16 mouse cellular contexts compared by ENCODE assay signal in genomic region chr1:133196181-133196580, GRCm38 (mm10). TPM values are rescaled to one million over a fixed set of nuclear protein-coding genes. Genes with fewer than 3 reads are reported as not detected.
A peak's percentile ranks its signal among the peaks of the same experiment; 100 is the strongest.
DNase-seq lines count a peak whose midpoint lies in the region; ATAC-seq lines count a peak whose summit lies in the region.
"Had no signal": no experiment of that assay in that cellular context is flagged by ENCODE, and none has a peak within 500 bp of the region (broad histone marks: within the 10 kb centered on the region; RNA-seq: fewer than 3 reads in every experiment).

No protein-coding gene starts in this region.

- peaks cover 28% of the 10 kb centered on the region for H3K4me1 ChIP-seq in neural tube, embryonic 11.5 days (ENCODE audit: control insufficient read depth, insufficient read depth, low read length)
- H3K4me1 ChIP-seq in hindbrain, embryonic 11.5 days (replicated peaks; ENCODE audit: control insufficient read depth, insufficient read depth, low read length) = peaks cover 12% of the 10 kb centered on the region
- H3K4me1 ChIP-seq in midbrain, embryonic 13.5 days (replicated peaks) = peaks cover 87% of the 10 kb centered on the region
- H3K4me1 ChIP-seq: megakaryocyte, embryonic 14.5 days had no signal

- ATAC-seq in neural tube, embryonic 11.5 days (ENCODE audit: insufficient read depth, low FRiP score, low TSS enrichment) = no peak
- 0 out of 2 replicates have a peak, but pooled peaks have one; percentile 31 for ATAC-seq in hindbrain, embryonic 11.5 days (ENCODE audit: low FRiP score)
- no peak for ATAC-seq in midbrain, embryonic 13.5 days
- ATAC-seq: liver, embryonic 12.5 days had no signal

- H3K4me2 ChIP-seq in neural tube, embryonic 11.5 days (ENCODE audit: low read depth) = no peak overlapping the region
- H3K4me2 ChIP-seq in hindbrain, embryonic 11.5 days (replicated peaks; ENCODE audit: low read depth, low read length) = no peak overlapping the region
- H3K4me2 ChIP-seq in midbrain, embryonic 13.5 days (replicated peaks) = no peak overlapping the region
- H3K4me2 ChIP-seq: heart, embryonic 13.5 days; liver, embryonic 12.5 days had no signal

- H3K36me3 ChIP-seq in neural tube, embryonic 11.5 days (ENCODE audit: control insufficient read depth, insufficient read depth, low read length) = no peaks in the 10 kb centered on the region
- H3K36me3 ChIP-seq in hindbrain, embryonic 11.5 days (ENCODE audit: control insufficient read depth, insufficient read depth, low read length) = no peaks in the 10 kb centered on the region
- H3K36me3 ChIP-seq in midbrain, embryonic 13.5 days = no peaks in the 10 kb centered on the region
- H3K36me3 ChIP-seq: heart, embryonic 13.5 days; limb, embryonic 10.5 days; liver, embryonic 12.5 days had no signal

- H3K4me3 ChIP-seq in neural tube, embryonic 11.5 days (ENCODE audit: low read depth, low read length) = no peak overlapping the region
- no peak overlapping the region for H3K4me3 ChIP-seq in hindbrain, embryonic 11.5 days (ENCODE audit: low read depth, low read length)
- no peak overlapping the region for H3K4me3 ChIP-seq in midbrain, embryonic 13.5 days (replicated peaks)
- H3K4me3 ChIP-seq: heart, embryonic 13.5 days; limb, embryonic 10.5 days; liver, embryonic 12.5 days; megakaryocyte, embryonic 14.5 days had no signal

- H3K9me3 ChIP-seq in neural tube, embryonic 11.5 days (ENCODE audit: control insufficient read depth, low read length) = no peaks in the 10 kb centered on the region
- H3K9me3 ChIP-seq in hindbrain, embryonic 11.5 days (ENCODE audit: control insufficient read depth, low read length) = no peaks in the 10 kb centered on the region
- H3K9me3 ChIP-seq in midbrain, embryonic 13.5 days = no peaks in the 10 kb centered on the region
- H3K9me3 ChIP-seq: heart, embryonic 13.5 days; limb, embryonic 10.5 days; liver, embryonic 12.5 days; megakaryocyte, embryonic 14.5 days had no signal

- peak overlapping the region; percentile 53; the same call in 1 of the 2 replicates for H3K27ac ChIP-seq in neural tube, embryonic 11.5 days (ENCODE audit: low read depth, low read length)
- peak overlapping the region; percentile 64 for H3K27ac ChIP-seq in hindbrain, embryonic 11.5 days (ENCODE audit: low read depth, low read length)
- peak overlapping the region; percentile 82 for H3K27ac ChIP-seq in midbrain, embryonic 13.5 days
- H3K27ac ChIP-seq: heart, embryonic 13.5 days; limb, embryonic 10.5 days; liver, embryonic 12.5 days had no signal

- H3K27me3 ChIP-seq in neural tube, embryonic 11.5 days (ENCODE audit: control insufficient read depth, insufficient read depth, low read length) = no peaks in the 10 kb centered on the region
- H3K27me3 ChIP-seq in hindbrain, embryonic 11.5 days (ENCODE audit: control insufficient read depth, insufficient read depth, low read length) = no peaks in the 10 kb centered on the region
- H3K27me3 ChIP-seq in midbrain, embryonic 13.5 days = no peaks in the 10 kb centered on the region
- H3K27me3 ChIP-seq: heart, embryonic 13.5 days had no signal

- intact Hi-C loops in left cerebral cortex, postnatal 14 days (cut with DNase I) = no loop called here

- WGBS in neural tube, embryonic 11.5 days = 16% methylated on average over 6 of the region's 6 CpGs
- WGBS in hindbrain, embryonic 11.5 days = 24% methylated on average over 6 of the region's 6 CpGs
- 17% methylated on average over 6 of the region's 6 CpGs for WGBS in midbrain, embryonic 13.5 days

- no peak for DNase-seq in neural tube, embryonic 11.5 days (ENCODE audit: low spot score)
- no peak for DNase-seq in neural tube, embryonic 10.5 days (ENCODE audit: extremely low spot score, low spot score)
- DNase-seq in hindbrain, embryonic 11.5 days (ENCODE audit: low spot score) = no peak
- peak; percentile 95 for DNase-seq in retina, postnatal 1 day
- DNase-seq in gastrocnemius, postnatal 25 days = no peak
- no peak for DNase-seq in frontal cortex, postnatal 25 days (ENCODE audit: low spot score in 2 of 2)
- no peak for DNase-seq in left cerebral cortex, postnatal 14 days (ENCODE audit: low spot score in 2 of 2)
- DNase-seq: adrenal gland, postnatal 14 days; cerebellum, postnatal 14 days; kidney, adult 9 months had no signal

- no peak overlapping the region for H3K9ac ChIP-seq in neural tube, embryonic 11.5 days (ENCODE audit: low read length)
- no peak overlapping the region for H3K9ac ChIP-seq in hindbrain, embryonic 11.5 days (ENCODE audit: low read depth, low read length)
- H3K9ac ChIP-seq in midbrain, embryonic 13.5 days (replicated peaks) = 0 out of 2 replicates have a peak overlapping the region, but pooled peaks have one; percentile 25
- H3K9ac ChIP-seq: heart, embryonic 13.5 days; liver, embryonic 12.5 days had no signal

RNA-seq across cellular contexts. Expression of gene Plekha6, which starts 32.2 kb away (rescaled TPM):
- polyA plus RNA-seq in neural tube, embryonic 11.5 days (2014; fragmentation: Nextera tagmentation; extraction: Ambion mirVana) = 12.5 and 15.2 TPM in 2 replicates
- 14.6 and 22.1 TPM in 2 replicates for polyA plus RNA-seq in hindbrain, embryonic 11.5 days (2014; fragmentation: Nextera tagmentation; extraction: Ambion mirVana)
- 25.4 and 28.5 TPM in 2 replicates for polyA plus RNA-seq in midbrain, embryonic 13.5 days (2015; fragmentation: Nextera tagmentation; extraction: Ambion mirVana)
- total RNA-seq in gastrocnemius, postnatal 25 days (2021) = 10 to 100 TPM; 12.7 to 14.4 TPM
- total RNA-seq in left cerebral cortex, postnatal 14 days (2021) = 10 to 100 TPM; 60.7 to 70.5 TPM
- total RNA-seq: CH12.LX had no signal
